Mouse (Mus musculus): ENCODE results near the gene Plac8. TPM values are rescaled to one million over a fixed set of nuclear protein-coding genes. Genes with fewer than 3 reads are reported as not detected.

Gene Plac8
- polyA plus RNA-seq, 1 experiment from 2014 or later: 58.2 TPM

DNA sequence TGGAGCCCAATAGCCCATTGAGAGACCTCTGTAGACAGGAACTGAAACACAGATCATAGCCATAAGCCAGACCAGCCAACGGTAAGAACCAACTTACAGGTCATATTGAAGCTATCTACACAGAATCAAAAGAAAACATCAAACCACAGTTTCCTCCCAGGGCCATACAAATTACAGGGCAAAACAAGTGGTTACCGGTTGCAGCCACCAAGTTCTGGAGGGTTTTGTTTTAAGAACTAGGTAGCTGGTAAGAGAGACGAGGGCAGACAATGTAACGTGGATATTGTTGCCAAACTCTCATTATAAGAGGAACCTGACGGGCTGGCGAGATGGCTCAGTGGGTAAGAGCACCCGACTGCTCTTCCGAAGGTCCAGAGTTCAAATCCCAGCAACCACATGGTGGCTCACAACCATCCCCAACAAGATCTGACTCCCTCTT lies 13.2 kb upstream of the Plac8 start:
- 31% methylated on average over 8 of the region's 8 CpGs for WGBS (ENCODE audit: insufficient replicate concordance)
- Histone ChIP-seq H3K36me3 (ENCODE audit: control insufficient read depth, insufficient read depth) (no peaks in the 10 kb centered on the region), H3K9ac (ENCODE audit: low read depth, low read length) (no peak overlapping the region), H3K27ac (ENCODE audit: low read length) (no peak overlapping the region), H3K9me3 (replicated peaks; ENCODE audit: control insufficient read depth, low read length) (no peaks in the 10 kb centered on the region), H3K4me2 (ENCODE audit: low read depth, low read length) (no peak overlapping the region), H3K4me3 (ENCODE audit: low read depth, low read length) (no peak overlapping the region), H3K27me3 (ENCODE audit: control insufficient read depth, insufficient read depth, low read depth, low read length) (no peaks in the 10 kb centered on the region), H3K4me1 (ENCODE audit: control insufficient read depth, low read depth, low read length) (peaks cover 2% of the 10 kb centered on the region; the same call in 1 of the 2 replicates)
- ATAC-seq (ENCODE audit: low read depth): 0 out of 2 replicates have a peak, but pooled peaks have one; percentile 16

DNA sequence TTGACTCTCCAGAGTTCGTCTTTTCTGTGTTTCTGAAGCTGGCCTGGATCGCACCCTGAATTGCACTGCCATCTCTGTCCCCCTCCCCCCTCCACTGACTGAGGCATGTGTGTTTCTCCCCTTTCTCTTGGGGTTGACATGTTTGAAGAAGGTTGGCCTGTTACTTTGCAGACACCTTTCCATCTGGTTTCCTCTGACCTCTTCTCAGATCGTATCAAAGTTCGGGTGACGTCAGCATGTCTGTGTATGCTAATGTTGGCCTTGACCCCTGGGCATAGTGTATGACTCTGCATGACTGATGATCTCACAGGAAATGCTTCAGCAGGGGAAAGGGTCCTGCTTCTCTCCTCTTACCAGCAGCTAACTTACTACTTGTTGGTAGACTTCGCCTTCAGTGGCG lies 11.0 kb upstream of the Plac8 start:
- Histone ChIP-seq H3K9me3 (replicated peaks; ENCODE audit: control insufficient read depth, low read length) (no peaks in the 10 kb centered on the region), H3K4me2 (ENCODE audit: low read depth, low read length) (no peak overlapping the region), H3K9ac (ENCODE audit: low read depth, low read length) (no peak overlapping the region), H3K27ac (ENCODE audit: low read length) (no peak overlapping the region), H3K27me3 (ENCODE audit: control insufficient read depth, insufficient read depth, low read depth, low read length) (no peaks in the 10 kb centered on the region), H3K4me3 (ENCODE audit: low read depth, low read length) (no peak overlapping the region), H3K4me1 (ENCODE audit: control insufficient read depth, low read depth, low read length) (peaks cover 2% of the 10 kb centered on the region; the same call in 1 of the 2 replicates), H3K36me3 (ENCODE audit: control insufficient read depth, insufficient read depth) (no peaks in the 10 kb centered on the region)
- 61% methylated on average over 7 of the region's 7 CpGs for WGBS (ENCODE audit: insufficient replicate concordance)
- no peak for ATAC-seq (ENCODE audit: low read depth)

DNA sequence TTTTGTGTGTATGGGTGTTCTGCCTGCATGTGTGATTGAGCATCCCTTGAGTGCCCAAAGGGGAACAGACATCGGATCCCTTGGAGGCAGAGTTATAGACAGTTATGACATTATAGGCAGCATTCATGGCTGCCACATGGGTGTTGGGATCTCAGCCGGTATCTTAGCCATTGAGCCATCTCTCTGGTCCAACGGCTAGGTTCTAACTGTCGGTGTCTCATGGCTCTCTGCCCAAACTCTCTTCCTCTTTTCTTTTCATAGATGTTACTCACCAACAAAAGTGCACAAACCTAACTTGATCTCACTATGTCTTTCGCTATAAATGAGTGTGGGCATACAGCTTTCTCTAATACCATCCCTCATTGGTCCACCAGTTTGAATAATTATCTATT lies 10.4 kb upstream of the Plac8 start:
- no peak overlapping the region for H3K4me2 ChIP-seq (ENCODE audit: low read depth, low read length)
- no peak overlapping the region for H3K27ac ChIP-seq (ENCODE audit: low read length)
- no peaks in the 10 kb centered on the region for H3K36me3 ChIP-seq (ENCODE audit: control insufficient read depth, insufficient read depth)
- H3K27me3 ChIP-seq (ENCODE audit: control insufficient read depth, insufficient read depth, low read depth, low read length): no peaks in the 10 kb centered on the region
- 37% methylated on average over 5 of the region's 5 CpGs for WGBS (ENCODE audit: insufficient replicate concordance)
- no peak for ATAC-seq (ENCODE audit: low read depth)
- peaks cover 2% of the 10 kb centered on the region; the same call in 1 of the 2 replicates for H3K4me1 ChIP-seq (ENCODE audit: control insufficient read depth, low read depth, low read length)
- no peak overlapping the region for H3K9ac ChIP-seq (ENCODE audit: low read depth, low read length)
- no peak overlapping the region for H3K4me3 ChIP-seq (ENCODE audit: low read depth, low read length)
- no peaks in the 10 kb centered on the region for H3K9me3 ChIP-seq (replicated peaks; ENCODE audit: control insufficient read depth, low read length)

DNA sequence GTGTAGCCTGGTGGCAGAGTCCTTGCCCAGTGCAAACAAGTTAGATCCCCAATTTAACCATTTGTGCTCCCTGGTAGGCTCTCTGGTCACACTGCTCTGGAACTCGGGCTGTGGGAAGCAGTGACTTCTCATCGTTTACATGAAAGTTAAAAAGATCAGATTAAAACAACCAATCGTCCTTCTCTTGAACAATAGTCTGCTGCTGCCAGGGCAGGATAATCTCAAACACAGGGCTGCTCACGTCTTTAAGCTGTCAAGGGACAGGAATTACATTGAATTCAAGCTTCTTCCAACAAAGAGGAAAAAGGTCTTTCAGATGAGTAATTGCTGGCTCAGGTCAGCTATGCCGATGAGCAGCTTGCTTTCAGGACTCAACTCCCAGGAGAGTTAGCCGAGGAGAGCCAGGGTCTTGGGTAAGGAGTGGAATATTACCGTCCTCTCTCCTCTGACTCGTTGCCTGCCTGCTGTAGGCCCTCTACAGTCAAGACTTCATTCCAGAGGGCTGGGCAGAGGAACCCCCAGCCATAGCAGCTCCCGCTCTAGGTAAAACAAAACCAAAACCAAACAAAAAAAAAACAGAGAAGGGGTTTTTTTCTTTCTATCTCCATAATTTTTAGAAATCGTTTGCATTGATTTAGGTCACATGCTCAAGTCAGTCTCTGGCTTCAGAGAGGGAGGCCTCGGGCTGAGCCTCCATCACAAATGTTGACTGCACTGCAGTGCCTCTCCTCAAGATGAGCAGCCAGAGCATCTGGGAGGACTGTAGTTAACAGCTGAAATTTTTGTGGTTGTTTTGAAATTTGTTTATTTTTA lies 9.8 kb upstream of the Plac8 start:
- H3K36me3 ChIP-seq (ENCODE audit: control insufficient read depth, insufficient read depth): no peaks in the 10 kb centered on the region
- H3K27ac ChIP-seq (ENCODE audit: low read length): no peak overlapping the region
- no peak for ATAC-seq (ENCODE audit: low read depth)
- no peak overlapping the region for H3K4me3 ChIP-seq (ENCODE audit: low read depth, low read length)
- no peak overlapping the region for H3K4me2 ChIP-seq (ENCODE audit: low read depth, low read length)
- H3K27me3 ChIP-seq (ENCODE audit: control insufficient read depth, insufficient read depth, low read depth, low read length): no peaks in the 10 kb centered on the region
- WGBS (ENCODE audit: insufficient replicate concordance): 44% methylated on average over 11 of the region's 11 CpGs
- no peaks in the 10 kb centered on the region for H3K9me3 ChIP-seq (replicated peaks; ENCODE audit: control insufficient read depth, low read length)
- H3K9ac ChIP-seq (ENCODE audit: low read depth, low read length): no peak overlapping the region
- peaks cover 2% of the 10 kb centered on the region; the same call in 1 of the 2 replicates for H3K4me1 ChIP-seq (ENCODE audit: control insufficient read depth, low read depth, low read length)

DNA sequence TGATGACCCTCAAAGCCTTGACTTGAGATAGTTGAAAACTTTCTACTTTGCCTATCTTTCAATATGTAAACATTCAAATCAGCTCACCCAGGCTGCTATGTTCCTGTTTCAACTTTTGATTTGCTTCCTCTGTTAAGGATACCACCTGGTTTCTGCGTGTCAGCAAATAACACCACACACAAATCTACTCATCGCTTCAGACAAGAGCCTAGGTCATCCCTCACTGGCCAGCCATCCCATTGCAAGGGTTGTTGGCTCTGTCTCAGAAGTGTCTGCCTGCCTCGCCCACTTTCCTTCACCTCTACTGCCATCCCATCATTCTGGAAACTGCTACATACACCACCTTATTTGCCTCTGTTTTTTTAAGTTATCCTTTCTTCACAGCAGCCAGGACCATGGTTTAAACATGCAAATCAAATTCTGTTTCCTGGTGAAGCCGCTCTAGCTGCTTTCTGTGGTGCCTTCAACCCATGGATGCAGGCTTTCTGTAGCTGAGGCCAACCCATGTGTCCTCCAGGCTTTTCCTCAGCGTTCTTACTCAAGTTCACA lies 6.9 kb upstream of the Plac8 start:
- Histone ChIP-seq H3K36me3 (ENCODE audit: control insufficient read depth, insufficient read depth) (no peaks in the 10 kb centered on the region), H3K4me2 (ENCODE audit: low read depth, low read length) (no peak overlapping the region), H3K27ac (ENCODE audit: low read length) (no peak overlapping the region), H3K27me3 (ENCODE audit: control insufficient read depth, insufficient read depth, low read depth, low read length) (no peaks in the 10 kb centered on the region), H3K9ac (ENCODE audit: low read depth, low read length) (no peak overlapping the region), H3K4me1 (ENCODE audit: control insufficient read depth, low read depth, low read length) (peaks cover 2% of the 10 kb centered on the region; the same call in 1 of the 2 replicates), H3K9me3 (replicated peaks; ENCODE audit: control insufficient read depth, low read length) (no peaks in the 10 kb centered on the region), H3K4me3 (ENCODE audit: low read depth, low read length) (no peak overlapping the region)
- ATAC-seq (ENCODE audit: low read depth): no peak
- WGBS (ENCODE audit: insufficient replicate concordance): 62% methylated on average over 5 of the region's 5 CpGs

DNA sequence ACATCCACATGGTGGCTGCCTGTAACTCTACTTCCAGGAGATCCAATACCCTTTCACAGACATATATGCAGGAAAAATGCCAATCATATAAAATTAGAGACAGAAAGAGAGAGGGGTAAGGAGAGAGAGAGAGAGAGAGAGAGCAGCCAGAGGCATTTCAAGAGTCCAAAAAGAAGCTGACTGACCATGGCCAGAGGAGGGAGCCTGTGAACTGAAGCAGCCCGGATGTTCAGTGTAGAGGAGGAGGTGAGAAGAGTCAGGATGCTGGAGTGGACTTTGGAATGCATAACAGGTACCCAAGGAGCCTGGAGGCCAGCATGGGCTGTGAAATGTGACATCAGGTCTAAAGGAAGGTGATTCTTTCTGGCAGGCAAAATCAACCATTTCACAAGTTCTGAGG lies 2.7 kb upstream of the Plac8 start:
- Histone ChIP-seq H3K36me3 (ENCODE audit: control insufficient read depth, insufficient read depth) (no peaks in the 10 kb centered on the region), H3K9ac (ENCODE audit: low read depth, low read length) (no peak overlapping the region), H3K9me3 (replicated peaks; ENCODE audit: control insufficient read depth, low read length) (no peaks in the 10 kb centered on the region), H3K27me3 (ENCODE audit: control insufficient read depth, insufficient read depth, low read depth, low read length) (no peaks in the 10 kb centered on the region), H3K4me2 (ENCODE audit: low read depth, low read length) (no peak overlapping the region), H3K4me1 (ENCODE audit: control insufficient read depth, low read depth, low read length) (no peaks in the 10 kb centered on the region), H3K4me3 (ENCODE audit: low read depth, low read length) (no peak overlapping the region), H3K27ac (ENCODE audit: low read length) (peak overlapping the region; percentile 47; the same call in 1 of the 2 replicates)
- ATAC-seq (ENCODE audit: low read depth): no peak
- 55% methylated on average over 1 of the region's 1 CpGs for WGBS (ENCODE audit: insufficient replicate concordance)

DNA sequence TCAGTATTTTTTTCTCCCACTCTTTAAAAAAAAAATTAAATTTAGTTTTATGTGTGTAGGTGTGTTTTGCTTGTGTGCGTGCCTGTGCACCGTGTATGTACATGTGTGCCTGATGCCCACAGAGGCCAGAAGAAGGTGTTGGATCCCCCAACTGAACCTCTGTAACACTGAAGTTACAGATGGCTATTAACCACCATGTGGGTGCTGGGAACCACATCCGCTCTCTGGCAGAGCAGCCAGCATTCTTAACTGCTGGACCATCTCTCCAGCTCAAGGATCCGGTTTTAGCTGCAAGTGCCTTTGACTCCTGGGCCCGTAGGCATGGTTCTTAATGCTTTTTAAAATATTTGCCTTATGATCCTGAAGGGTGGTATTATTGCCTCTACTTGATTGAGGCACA lies 1.2 kb upstream of the Plac8 start:
- no peak for ATAC-seq (ENCODE audit: low read depth)
- Histone ChIP-seq H3K9ac (ENCODE audit: low read depth, low read length) (no peak overlapping the region), H3K27me3 (ENCODE audit: control insufficient read depth, insufficient read depth, low read depth, low read length) (peaks cover 3% of the 10 kb centered on the region; the same call in 1 of the 2 replicates), H3K27ac (ENCODE audit: low read length) (no peak overlapping the region), H3K4me3 (ENCODE audit: low read depth, low read length) (no peak overlapping the region), H3K9me3 (replicated peaks; ENCODE audit: control insufficient read depth, low read length) (no peaks in the 10 kb centered on the region), H3K36me3 (ENCODE audit: control insufficient read depth, insufficient read depth) (no peaks in the 10 kb centered on the region), H3K4me2 (ENCODE audit: low read depth, low read length) (no peak overlapping the region), H3K4me1 (ENCODE audit: control insufficient read depth, low read depth, low read length) (no peaks in the 10 kb centered on the region)
- 55% methylated on average over 5 of the region's 5 CpGs for WGBS (ENCODE audit: insufficient replicate concordance)

DNA sequence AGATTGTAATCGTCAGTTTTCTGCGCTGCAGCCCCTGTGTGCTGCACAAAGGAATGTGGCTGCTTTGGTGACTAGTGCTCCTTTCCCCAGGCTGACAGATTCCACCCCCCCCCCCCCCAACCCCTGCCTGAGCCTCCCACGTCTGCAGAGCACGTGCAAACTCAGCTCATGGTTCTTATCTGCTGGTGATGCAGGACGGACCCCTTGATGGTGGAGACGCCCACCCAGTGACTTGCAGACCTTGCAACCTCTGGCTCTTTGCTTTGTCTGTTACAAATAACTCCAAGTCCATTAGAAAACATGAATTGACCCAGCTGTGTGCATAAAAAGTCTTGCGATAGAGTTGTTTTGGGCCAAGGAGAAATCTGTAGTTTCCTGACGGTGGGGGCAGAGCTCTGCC lies 1.3 kb downstream of the Plac8 start:
- Histone ChIP-seq H3K9ac (ENCODE audit: low read depth, low read length) (no peak overlapping the region), H3K36me3 (ENCODE audit: control insufficient read depth, insufficient read depth) (no peaks in the 10 kb centered on the region), H3K27ac (ENCODE audit: low read length) (no peak overlapping the region), H3K27me3 (ENCODE audit: control insufficient read depth, insufficient read depth, low read depth, low read length) (peaks cover 3% of the 10 kb centered on the region; the same call in 1 of the 2 replicates), H3K4me1 (ENCODE audit: control insufficient read depth, low read depth, low read length) (peaks cover 3% of the 10 kb centered on the region; the same call in 1 of the 2 replicates), H3K4me3 (ENCODE audit: low read depth, low read length) (peak overlapping the region; percentile 46), H3K9me3 (replicated peaks; ENCODE audit: control insufficient read depth, low read length) (no peaks in the 10 kb centered on the region), H3K4me2 (ENCODE audit: low read depth, low read length) (peak overlapping the region; percentile 32; the same call in 1 of the 2 replicates)
- WGBS (ENCODE audit: insufficient replicate concordance): 16% methylated on average over 8 of the region's 8 CpGs
- ATAC-seq (ENCODE audit: low read depth): no peak

Data from liver, embryonic 16.5 days (tissue).